Mouse (Mus musculus): ENCODE data around the gene Btbd19.

GRCm38 (mm10) chr4:117094626-117095361, 30.7 kb downstream of the Btbd19 start:
- no peak for TF ChIP-seq CTCF (IDR thresholded peaks at IDR 0.05; ENCODE audit: low read depth)
- no peak for TF ChIP-seq EP300 (IDR thresholded peaks at IDR 0.05; ENCODE audit: low read depth)
